Mouse (Mus musculus) embryonic facial prominence, embryonic 14.5 days (tissue): ENCODE measurements around the gene Lcp2. TPM values are rescaled to one million over a fixed set of nuclear protein-coding genes. Genes with fewer than 3 reads are reported as not detected.
"Not testable (repeated sequence)": the region's sequence is repeated elsewhere in the genome, so short reads cannot be mapped to it uniquely, and the experiment has no call there.

ENCODE experiments used
- ATAC-seq: fragments of 200-750 bp; cut with Nextera tagmentation; 2 replicates; pipeline ENCODE4 v1.8.0; 2017; ENCODE audit warnings: low read depth, moderate number of reproducible peaks, moderate TSS enrichment
- DNase-seq: peaks from one replicate; pipeline ENCODE4 v3.0.0-alpha.2; 2015; ENCODE audit warnings: low spot score
- H3K27ac ChIP-seq: fragments of 300-500 bp; sonication (generic); replicated peaks from 2 replicates; pipeline ENCODE4 v1.5.1; 2014; ENCODE audit warnings: low read depth, mild to moderate bottlenecking, low read length, moderate library complexity
- H3K27me3 ChIP-seq: fragments of 300-500 bp; sonication (generic); replicated peaks from 2 replicates; pipeline ENCODE4 v1.6.1; 2014; ENCODE audit warnings: low read length; ENCODE audit not compliant: control insufficient read depth, insufficient read depth
- H3K36me3 ChIP-seq: fragments of 300-500 bp; sonication (generic); 2 replicates; pipeline ENCODE4 v1.6.1; 2014; ENCODE audit warnings: low read length, mixed read lengths; ENCODE audit not compliant: control insufficient read depth, insufficient read depth
- H3K4me1 ChIP-seq: fragments of 300-500 bp; sonication (generic); 2 replicates; pipeline ENCODE4 v1.6.1; 2014; ENCODE audit warnings: antibody characterized with exemption, low read length; ENCODE audit not compliant: control insufficient read depth, insufficient read depth
- H3K4me2 ChIP-seq: fragments of 300-500 bp; sonication (generic); 2 replicates; pipeline ENCODE4 v1.6.1; 2014; ENCODE audit warnings: low read depth, mild to moderate bottlenecking, low read length, moderate library complexity, mixed read lengths
- H3K4me3 ChIP-seq: fragments of 300-500 bp; sonication (generic); 2 replicates; pipeline ENCODE4 v1.5.1; 2014; ENCODE audit warnings: low read depth, mild to moderate bottlenecking, low read length
- H3K9ac ChIP-seq: fragments of 300-500 bp; sonication (generic); 2 replicates; pipeline ENCODE4 v1.6.1; 2014; ENCODE audit warnings: low read depth, mild to moderate bottlenecking, low read length, moderate library complexity, mixed read lengths
- H3K9me3 ChIP-seq: fragments of 300-500 bp; sonication (generic); 2 replicates; pipeline ENCODE4 v1.6.1; 2016; ENCODE audit warnings: low read length; ENCODE audit not compliant: control insufficient read depth
- WGBS: fragments of 180-500 bp; shearing (Covaris S2); extraction: QIAGEN DNeasy Blood & Tissue Kit; methylation state at CpG from one replicate; pipeline ENCODE4 v1.1.7; 2014; 5-methylcytosine and 5-hydroxymethylcytosine counted together
- polyA plus RNA-seq: library from polyadenylated mRNA; unstranded; fragments of >200 nt; fragmentation: Nextera tagmentation; extraction: Ambion mirVana; gene quantifications from 2 replicates; pipeline ENCODE4 v1.2.1, GENCODE M21; 2014

Gene Lcp2
- polyA plus RNA-seq, 1 experiment from 2014 or later, result 6.4 TPM

GRCm38 (mm10) chr11:34116572-34117135 is 69.9 kb downstream of the Lcp2 start:
- H3K4me3 ChIP-seq, result no peak overlapping the region
- DNase-seq (no peak), ATAC-seq (no peak)
- no peaks in the 10 kb centered on the region for H3K36me3 ChIP-seq
- H3K27me3 ChIP-seq, result no peaks in the 10 kb centered on the region
- 39% methylated on average over 2 of the region's 2 CpGs for WGBS
- H3K27ac ChIP-seq, result no peak overlapping the region
- no peaks in the 10 kb centered on the region for H3K9me3 ChIP-seq
- no peak overlapping the region for H3K4me2 ChIP-seq
- H3K9ac ChIP-seq, result no peak overlapping the region
- peaks cover 10% of the 10 kb centered on the region for H3K4me1 ChIP-seq

GRCm38 (mm10) chr11:34117581-34117980 is 70.9 kb downstream of the Lcp2 start:
- no peak for ATAC-seq
- no peaks in the 10 kb centered on the region for H3K9me3 ChIP-seq

GRCm38 (mm10) chr11:34118319-34118718 is 71.6 kb downstream of the Lcp2 start:
- no peaks in the 10 kb centered on the region for H3K9me3 ChIP-seq
- H3K4me1 ChIP-seq, result peaks cover 10% of the 10 kb centered on the region
- H3K27me3 ChIP-seq, result no peaks in the 10 kb centered on the region
- H3K9ac ChIP-seq, result no peak overlapping the region
- H3K4me2 ChIP-seq, result no peak overlapping the region
- no peak for DNase-seq
- H3K27ac ChIP-seq, result no peak overlapping the region
- WGBS, result 72% methylated on average over 3 of the region's 3 CpGs
- no peaks in the 10 kb centered on the region for H3K36me3 ChIP-seq
- ATAC-seq, result no peak
- no peak overlapping the region for H3K4me3 ChIP-seq

More at GRCm38 (mm10) chr11:34117581-34117980, 70.9 kb downstream of the Lcp2 start:
- 82% methylated on average over 3 of the region's 3 CpGs for WGBS
- no peak for DNase-seq
- Histone ChIP-seq H3K36me3 (no peaks in the 10 kb centered on the region), H3K4me3 (no peak overlapping the region), H3K4me2 (no peak overlapping the region), H3K4me1 (peaks cover 10% of the 10 kb centered on the region), H3K27ac (no peak overlapping the region), H3K9ac (no peak overlapping the region), H3K27me3 (no peaks in the 10 kb centered on the region)

GRCm38 (mm10) chr11:34123147-34123546 is 76.4 kb downstream of the Lcp2 start:
- Histone ChIP-seq H3K36me3 (no peaks in the 10 kb centered on the region), H3K4me2 (no peak overlapping the region), H3K9me3 (no peaks in the 10 kb centered on the region), H3K4me3 (no peak overlapping the region), H3K9ac (no peak overlapping the region), H3K4me1 (peaks cover 12% of the 10 kb centered on the region; the same call in 1 of the 2 replicates), H3K27ac (no peak overlapping the region), H3K27me3 (no peaks in the 10 kb centered on the region)
- 0 out of 2 replicates have a peak, but pooled peaks have one; percentile 60 for ATAC-seq
- 5% methylated on average over 2 of the region's 2 CpGs for WGBS
- DNase-seq, result peak; percentile 87

GRCm38 (mm10) chr11:34124852-34125251 is 78.1 kb downstream of the Lcp2 start:
- H3K4me2 ChIP-seq, result no peak overlapping the region
- no peak overlapping the region for H3K4me3 ChIP-seq
- H3K36me3 ChIP-seq, result no peaks in the 10 kb centered on the region
- DNase-seq (no peak), ATAC-seq (no peak)
- H3K9me3 ChIP-seq, result no peaks in the 10 kb centered on the region
- H3K27ac ChIP-seq, result no peak overlapping the region
- WGBS, result 29% methylated on average over 7 of the region's 7 CpGs
- H3K9ac ChIP-seq, result no peak overlapping the region
- no peaks in the 10 kb centered on the region for H3K27me3 ChIP-seq
- 0 out of 2 replicates have a peak, but pooled peaks cover 6% of the 10 kb centered on the region for H3K4me1 ChIP-seq

- not testable (repeated sequence) for H3K9me3 ChIP-seq, H3K4me1 ChIP-seq, DNase-seq, H3K27me3 ChIP-seq, H3K9ac ChIP-seq, ATAC-seq, H3K36me3 ChIP-seq, H3K27ac ChIP-seq, H3K4me2 ChIP-seq, H3K4me3 ChIP-seq
- 55% methylated on average over 3 of the region's 3 CpGs for WGBS
These were observed 79.0 kb downstream of the Lcp2 start for GRCm38 (mm10) chr11:34125727-34126126.

GRCm38 (mm10) chr11:34128412-34128811 is 81.7 kb downstream of the Lcp2 start:
- 88% methylated on average over 2 of the region's 2 CpGs for WGBS
- no peak for ATAC-seq
- Histone ChIP-seq H3K4me2 (no peak overlapping the region), H3K9me3 (no peaks in the 10 kb centered on the region), H3K27me3 (no peaks in the 10 kb centered on the region), H3K4me3 (no peak overlapping the region), H3K27ac (no peak overlapping the region), H3K9ac (no peak overlapping the region), H3K36me3 (no peaks in the 10 kb centered on the region), H3K4me1 (0 out of 2 replicates have a peak, but pooled peaks cover 6% of the 10 kb centered on the region)
- DNase-seq, result no peak

- no peak overlapping the region for H3K4me2 ChIP-seq
- DNase-seq, result no peak
- H3K4me1 ChIP-seq, result no peaks in the 10 kb centered on the region
- no peak overlapping the region for H3K27ac ChIP-seq
- H3K4me3 ChIP-seq, result no peak overlapping the region
- no peak for ATAC-seq
- H3K9me3 ChIP-seq, result no peaks in the 10 kb centered on the region
- H3K36me3 ChIP-seq, result no peaks in the 10 kb centered on the region
- 82% methylated on average over 8 of the region's 8 CpGs for WGBS
- no peak overlapping the region for H3K9ac ChIP-seq
- no peaks in the 10 kb centered on the region for H3K27me3 ChIP-seq
These were observed 92.6 kb downstream of the Lcp2 start for GRCm38 (mm10) chr11:34139296-34139695.
